Mouse (Mus musculus) NIH3T3 (cell line): ENCODE measurements around the gene Chd6.
A peak's percentile ranks its signal among the peaks of the same experiment; 100 is the strongest.

ENCODE experiments used
- DNase-seq: peaks from one replicate; pipeline ENCODE4 v3.0.0-alpha.2; 2012; ENCODE audit warnings: low read depth

Chd6 gene

DNA sequence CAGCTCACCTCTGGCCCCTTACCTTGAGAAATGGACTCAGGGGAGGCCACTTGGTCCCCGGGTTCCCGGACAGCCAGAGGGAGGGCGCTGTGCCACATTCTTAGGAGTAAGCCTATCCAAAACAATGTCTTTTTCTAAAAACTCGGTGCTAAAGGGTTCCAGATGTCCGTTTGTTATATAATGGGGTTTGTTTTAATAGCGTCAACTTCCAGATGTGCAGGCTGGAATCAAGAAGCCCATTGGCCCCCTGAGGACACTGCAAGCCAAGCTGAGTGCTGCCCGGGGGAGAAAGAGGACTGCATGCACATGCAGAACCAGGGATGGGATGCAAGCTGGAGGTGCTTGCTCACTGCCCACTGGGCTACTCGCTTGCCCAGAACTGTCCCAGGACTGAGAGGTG is 176.6 kb downstream of the Chd6 start:
- DNase-seq, result peak; percentile 78

DNA sequence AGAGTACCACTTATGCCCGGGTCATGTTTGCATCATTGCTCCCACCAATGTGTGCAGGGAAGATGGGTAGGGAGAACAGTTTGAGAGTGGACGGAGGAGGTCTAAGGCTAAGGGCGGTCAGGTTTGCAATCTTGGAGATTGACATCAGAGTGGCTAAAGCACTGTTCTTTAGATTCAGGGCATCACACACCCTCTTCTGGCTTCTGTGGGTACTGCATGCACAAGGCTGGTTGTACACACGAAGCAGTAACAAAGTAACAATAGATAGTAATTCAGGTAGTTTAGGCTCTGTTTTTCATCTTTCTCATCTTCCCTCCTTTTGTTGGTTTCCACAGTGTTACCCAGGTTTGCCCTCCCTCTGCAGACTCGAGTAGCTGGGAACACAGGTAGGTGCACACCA is 177.5 kb downstream of the Chd6 start:
- peak; percentile 22 for DNase-seq

DNA sequence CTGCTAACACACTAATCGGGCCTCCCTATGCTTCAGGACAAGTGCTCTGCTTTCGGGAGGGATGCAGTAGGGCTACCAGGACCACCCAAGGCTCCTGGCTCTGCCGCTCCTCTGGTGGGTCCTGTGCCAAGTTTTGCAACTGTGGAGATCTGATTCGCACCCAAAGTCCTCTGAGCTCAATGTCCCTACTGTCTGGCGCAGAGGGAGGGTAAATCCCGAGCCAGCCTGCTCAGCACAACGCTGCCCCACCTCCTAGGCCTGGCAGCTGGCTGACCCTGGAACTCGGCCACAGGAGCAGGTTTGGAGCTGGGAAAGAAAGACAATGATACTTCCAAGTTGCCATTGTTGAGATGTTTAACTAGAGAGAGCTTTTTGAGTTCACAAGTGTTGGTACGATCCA is 183.7 kb downstream of the Chd6 start:
- DNase-seq, result peak; percentile 31

DNA sequence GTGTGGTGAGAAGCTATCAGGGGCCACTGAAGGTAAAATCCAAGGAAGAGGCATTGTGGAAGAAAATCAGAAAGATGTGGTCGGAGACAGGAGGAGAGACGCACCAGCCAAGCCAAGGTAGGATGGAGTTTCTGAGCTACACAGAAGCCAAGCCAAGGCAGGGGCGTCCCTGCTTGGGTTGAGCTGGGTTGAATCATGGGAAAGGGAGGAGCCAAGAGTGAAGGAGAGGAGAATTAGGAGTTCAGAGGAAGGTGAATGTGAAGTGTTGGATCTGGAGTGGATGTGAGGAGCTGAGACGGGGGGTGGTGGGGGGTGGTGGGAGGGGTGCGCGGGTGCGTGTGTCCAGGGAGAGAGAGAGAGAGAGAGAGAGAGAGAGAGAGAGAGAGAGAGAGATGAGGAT is 187.6 kb downstream of the Chd6 start:
- DNase-seq, result peak; percentile 31

DNA sequence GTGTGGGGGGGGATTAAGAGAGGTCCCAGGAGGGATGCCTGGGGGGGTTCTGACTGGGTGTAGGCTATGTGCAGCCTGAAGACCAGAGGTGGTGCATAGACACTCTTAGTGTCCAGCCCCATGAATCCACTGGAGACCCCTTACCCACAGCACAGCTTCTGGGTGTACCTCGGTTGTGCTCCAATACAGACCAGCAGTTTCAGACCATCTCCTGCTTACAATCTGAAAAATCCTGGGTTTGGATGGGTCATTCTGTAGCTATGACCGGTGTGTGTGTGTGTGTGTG is 190.0 kb downstream of the Chd6 start:
- no peak for DNase-seq

DNA sequence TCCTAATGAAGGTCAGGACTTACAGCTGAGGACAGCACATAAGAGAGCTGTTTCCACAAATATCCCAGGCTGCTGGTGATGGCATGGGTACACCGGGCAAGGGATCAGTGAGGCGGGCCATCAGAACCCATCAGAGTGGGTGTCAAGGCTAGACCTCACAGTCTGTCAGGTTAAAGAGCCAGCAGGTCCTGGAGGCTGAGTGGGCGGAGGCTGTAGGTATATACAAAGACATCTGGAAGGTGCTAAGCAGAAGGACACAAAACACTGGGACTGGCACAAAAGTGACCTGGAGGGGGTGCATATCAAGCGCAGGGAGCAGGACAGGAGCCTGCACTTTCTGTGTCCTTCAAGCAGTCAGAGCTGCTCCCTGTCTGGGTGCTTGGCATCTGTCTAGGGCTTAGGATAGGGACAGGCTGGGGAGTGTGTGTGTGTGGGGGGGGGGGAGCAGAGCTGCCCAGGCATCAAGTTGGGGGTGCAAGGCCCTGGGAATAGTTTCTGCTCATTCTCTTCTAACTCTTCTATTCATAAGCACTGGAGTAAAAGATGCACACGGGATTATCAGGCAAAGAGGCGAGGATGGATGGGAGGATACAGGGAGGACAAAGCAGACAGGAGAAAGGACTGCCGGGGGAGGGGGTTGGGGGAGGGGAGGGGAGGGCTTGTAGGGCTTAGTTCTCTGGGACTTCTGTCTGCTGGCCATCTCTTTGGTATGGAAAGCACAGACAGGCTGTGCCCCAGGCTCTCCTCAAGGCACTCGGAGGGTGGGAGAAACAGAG is 190.5 kb downstream of the Chd6 start:
- DNase-seq, result no peak

DNA sequence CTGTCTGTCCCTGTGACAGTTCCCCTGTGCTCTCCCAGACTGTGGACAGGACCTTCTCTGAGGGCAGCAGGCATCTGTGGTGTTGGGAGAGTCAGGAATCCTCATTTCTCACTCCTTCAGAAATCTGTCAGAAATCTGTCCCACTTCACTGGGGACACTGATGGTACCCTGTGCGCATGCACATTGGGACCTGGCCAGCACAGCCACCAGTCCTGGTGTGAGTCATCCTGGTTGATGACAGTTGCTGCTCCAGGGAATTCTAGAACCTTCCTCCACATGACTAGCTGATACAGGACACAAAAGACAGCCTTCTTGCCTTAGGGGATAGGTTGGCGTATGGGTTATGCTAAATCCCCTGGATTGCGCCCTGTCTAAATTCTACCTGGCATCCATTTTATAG is 191.6 kb downstream of the Chd6 start:
- no peak for DNase-seq

DNA sequence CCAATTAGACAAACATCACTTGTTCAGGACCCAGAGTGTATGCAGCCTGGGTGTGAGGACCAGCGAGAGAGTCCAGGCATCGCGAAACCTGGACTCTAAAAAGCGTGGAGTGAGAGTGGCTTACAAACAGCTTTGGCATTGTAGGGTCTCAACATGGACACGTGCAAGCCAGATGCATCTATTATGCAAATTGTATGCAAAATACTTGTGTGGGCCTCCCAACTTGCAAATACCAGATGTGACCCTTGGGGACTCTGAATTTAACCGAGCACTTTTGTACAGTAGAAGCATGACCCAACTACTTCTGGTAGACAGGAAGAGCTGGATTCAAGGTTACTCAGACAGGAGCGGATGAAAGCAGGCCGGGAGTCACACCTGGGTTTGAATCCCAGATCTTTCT is 192.2 kb downstream of the Chd6 start:
- no peak for DNase-seq

DNA sequence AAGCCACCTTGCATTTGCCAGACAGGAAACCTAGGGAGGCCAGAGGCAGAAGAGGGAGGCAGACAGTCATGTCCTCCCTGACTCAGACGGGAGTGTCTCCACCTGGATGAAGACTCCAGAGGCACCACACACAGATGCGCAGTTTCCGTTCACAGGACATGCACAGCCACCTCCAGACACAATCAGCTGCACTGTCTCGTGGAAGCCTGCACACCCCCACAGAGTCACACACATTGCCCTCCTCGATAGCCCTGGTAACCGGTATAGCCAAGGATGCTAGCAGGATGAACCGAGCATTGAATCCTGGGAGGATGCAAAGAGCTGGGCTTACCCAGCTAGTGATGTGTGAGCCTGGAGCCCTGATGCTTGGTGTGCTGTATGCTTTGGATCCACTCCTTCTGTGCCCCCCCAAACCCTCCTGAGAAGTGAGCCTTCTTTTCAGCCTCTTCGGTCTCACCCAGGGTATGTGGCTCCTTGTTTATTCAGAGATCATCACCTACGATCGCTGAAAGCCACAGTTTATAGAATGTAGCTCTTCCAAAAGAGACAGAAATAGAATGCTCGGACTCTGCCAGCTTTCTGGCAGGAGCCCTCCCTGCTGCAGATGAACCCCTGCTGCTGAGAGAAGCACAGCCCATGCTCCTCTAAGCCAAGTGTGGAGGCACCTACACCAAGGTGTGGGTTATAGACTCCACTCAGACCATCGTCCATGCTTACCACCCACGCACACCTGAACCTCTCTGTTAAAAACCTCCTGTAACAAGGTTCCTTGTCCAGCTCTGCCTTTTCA is 192.9 kb downstream of the Chd6 start:
- no peak for DNase-seq

DNA sequence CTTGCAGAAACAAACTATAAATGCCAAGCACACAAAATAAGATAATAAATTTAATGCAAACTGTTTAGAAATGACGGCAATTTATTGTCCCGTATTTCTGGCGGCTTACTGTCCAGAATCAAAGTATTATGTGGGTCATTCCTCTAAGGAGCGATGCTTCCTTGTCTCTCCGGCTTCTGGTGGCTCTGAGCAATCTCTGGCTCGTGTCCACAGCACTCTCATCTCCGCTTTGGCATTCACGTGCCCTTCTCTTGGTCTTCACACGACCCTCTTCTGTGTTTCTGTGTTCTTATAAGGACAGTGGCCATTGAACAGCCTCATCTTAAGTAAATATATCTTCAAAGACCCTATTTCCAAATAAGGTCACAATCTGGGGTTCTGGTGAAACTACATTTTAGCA is 194.2 kb downstream of the Chd6 start:
- no peak for DNase-seq

DNA sequence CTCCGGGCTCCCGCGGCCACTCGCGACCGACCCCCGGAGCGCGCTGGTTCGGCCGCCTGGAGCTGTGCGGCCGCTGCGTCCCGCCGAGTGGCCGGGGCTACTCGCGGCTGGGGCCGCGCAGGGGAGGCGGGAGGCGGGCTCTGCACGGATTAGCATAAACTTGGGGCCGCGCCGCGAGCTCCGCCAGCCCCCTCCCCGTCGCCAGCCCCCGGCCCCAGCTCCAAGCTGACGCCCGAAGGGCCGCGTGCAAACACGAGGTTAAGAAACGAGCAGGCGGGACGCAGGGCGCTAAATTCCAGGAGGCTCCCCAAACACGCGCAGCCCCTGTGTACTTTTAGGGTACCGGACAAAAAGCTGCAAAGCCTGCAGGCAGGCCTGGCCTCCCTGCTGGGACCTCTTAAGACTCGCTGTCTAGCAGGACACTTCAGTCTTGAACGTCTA is 196.6 kb downstream of the Chd6 start, which contains the start of gene Emilin3:
Emilin3 (minus strand) TSS at position 98 of the 441 bp plus-strand sequence.
- no peak for DNase-seq

DNA sequence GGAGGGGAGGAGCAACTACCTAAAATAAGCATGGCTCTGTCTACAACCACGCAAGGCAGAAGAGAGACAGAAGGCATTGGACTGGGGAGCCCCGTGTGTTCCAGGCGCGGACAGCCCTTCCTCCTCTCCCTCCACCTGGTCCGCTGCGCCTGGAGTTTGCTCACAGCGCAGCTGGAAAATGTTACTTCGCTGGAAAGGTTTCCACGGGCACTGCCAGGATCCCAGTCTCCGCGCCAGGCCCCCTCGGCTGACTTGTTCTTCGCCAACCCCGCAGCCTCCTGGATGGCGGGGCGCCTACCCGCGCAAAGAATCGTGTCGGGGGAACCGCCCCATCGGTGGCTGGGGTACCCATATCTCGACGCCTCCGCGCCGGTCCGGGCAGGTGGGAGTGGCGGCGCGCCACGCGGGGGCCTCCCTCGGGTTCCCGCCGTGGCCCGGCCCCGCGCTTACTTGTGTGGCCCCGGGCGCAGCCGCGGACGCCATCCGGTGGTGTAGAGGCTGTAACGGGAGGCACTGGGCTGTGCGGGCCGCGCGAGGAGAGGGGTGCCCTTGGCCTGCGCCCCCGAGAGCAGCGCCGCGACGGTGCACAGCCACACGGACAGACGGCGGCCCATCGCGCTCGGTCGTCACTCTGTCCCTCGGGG is 197.2 kb downstream of the Chd6 start:
- no peak for DNase-seq

DNA sequence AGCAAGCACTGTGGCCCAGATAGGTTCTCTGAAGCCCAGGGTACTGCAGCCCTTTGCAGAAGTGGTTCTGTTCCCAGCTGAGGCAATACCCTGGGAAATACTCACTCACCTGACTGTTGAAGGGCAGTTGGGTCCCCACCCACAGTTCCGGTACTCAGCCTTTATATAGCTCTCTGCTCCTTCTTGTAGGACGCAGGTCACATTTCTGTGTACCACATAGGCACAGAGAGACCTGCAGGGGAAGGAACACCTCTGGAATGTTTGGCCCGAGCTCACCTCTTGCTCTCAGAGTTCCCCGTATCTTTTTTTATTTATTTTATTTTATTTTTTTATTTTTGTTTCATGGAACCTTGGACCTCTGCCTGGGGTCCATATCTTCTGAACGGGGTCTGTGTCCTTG is 198.2 kb downstream of the Chd6 start:
- no peak for DNase-seq

DNA sequence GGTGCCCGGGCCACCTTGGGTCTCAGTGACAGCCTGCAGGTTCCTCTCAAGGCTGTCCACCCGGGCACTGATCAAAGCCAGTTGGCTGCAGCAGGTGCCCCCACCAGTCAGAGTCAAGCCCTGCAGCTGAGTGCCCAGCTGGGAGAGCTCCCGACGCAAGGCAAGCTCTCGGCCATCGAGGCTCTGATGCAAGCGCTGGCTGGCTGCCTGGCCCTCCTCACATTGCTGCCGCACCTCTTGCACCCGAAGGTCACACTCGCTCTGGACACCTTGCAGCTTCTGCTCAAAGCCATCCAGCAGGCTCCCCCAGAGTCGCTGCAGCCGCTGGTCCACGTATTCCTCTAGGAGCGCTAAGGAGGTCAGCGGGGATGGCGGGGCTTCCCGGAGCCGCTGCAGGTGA is 200.3 kb downstream of the Chd6 start:
- DNase-seq, result no peak

DNA sequence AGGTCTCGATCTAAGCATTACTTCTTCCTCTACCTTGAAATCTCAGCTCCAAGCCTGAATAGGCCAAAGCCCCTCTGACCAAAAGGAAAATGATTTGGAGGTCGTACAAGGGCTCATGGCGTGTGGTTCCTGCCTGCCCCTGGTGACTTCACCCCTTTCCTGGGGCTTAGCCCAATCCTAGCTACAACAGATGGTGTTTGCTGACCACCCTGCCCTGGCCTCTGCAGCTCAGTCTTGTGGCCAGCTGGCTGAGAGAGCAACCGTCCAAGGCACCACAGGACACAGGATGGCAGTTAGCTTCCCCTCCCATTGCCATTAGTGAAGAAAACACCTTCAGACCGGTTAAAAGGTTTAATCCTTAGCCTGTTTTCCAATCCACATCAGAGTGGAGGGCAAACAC is 202.8 kb downstream of the Chd6 start:
- no peak for DNase-seq

DNA sequence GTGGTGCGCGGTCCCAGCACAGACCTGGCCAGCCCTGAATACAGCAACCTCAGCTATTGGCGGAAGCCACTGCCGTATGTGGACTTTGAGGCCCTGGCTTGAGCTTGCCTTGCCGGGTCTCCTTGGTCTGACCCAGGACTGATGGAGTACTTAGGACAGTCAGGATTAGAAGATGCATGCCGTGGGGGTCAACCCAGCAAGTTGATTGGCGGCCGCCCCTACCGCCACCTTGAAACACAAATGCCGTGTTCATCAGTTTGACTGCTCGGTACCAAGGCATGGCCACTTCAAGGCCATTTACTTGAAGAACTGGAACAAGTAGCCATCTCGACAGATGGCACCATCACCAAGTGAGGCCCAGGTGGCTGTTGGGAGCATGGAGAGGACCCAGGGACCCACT is 203.6 kb downstream of the Chd6 start:
- DNase-seq, result no peak

DNA sequence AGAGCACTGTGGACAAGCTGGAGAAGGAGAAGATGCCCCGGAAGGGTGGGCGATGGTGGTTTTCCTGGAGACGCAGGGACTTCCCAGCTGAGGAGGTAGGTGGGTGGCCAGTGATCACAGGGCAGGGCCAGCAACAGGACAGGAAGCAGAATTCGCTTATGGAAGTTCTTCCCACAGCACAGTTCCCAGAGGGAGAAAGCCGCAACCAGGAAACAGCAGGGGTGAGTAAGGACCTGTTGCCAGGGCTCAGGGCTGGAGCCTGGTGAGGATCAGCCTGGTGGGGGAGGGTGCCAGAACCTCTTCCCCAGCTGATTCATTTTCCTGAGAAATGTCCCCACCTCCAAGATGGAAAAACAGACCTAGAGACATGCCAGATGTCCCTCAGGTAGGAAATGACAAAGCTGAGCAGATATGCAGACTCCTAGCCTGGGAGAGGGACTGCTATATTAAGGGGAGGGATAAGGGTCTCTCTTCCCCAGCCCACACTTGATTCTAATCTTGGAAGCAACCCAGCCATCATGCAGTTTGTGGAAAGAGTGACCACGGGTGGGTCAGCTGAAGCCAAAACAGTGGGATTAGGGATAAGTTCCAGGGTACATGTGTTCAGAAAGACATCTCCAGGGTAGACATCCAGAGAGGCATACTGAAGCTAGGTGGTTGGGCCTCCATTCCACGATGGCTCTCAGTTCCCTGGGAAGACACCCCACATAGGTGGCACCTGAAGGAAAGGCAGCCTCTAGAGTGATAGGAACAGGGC is 207.0 kb downstream of the Chd6 start:
- no peak for DNase-seq
